Mouse (Mus musculus): ENCODE results near the gene Ppp6r1. TPM values are rescaled to one million over a fixed set of nuclear protein-coding genes. Genes with fewer than 3 reads are reported as not detected.

Ppp6r1 gene
- total and polyA plus RNA-seq, 2 experiments from 2014 or later, result 10.1 to 131 TPM

DNA sequence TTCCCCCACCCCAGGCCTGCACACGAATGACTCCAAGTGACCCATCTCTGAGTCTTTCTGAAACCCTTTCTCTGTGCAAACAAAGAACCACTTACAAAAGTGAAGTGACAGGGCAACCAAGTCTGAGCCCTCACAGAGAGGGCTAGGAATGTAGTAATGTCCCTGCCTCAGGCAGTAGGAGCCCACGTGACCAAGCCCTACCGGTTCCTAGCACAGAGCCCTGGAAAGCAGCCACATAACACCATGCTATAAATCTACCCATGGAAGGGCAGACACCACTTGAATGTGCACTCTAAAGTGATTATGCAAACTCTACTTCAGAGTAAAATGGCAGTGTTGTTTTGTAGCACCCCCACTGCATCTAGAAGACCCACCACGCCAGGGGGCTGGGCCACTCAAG is 13.1 kb upstream of the Ppp6r1 start:
- ATAC-seq (ENCODE audit: low FRiP score) (no peak), DNase-seq (ENCODE audit: low spot score) (no peak)
- H3K36me3 ChIP-seq (ENCODE audit: insufficient read depth, low read length), result peaks cover 42% of the 10 kb centered on the region

DNA sequence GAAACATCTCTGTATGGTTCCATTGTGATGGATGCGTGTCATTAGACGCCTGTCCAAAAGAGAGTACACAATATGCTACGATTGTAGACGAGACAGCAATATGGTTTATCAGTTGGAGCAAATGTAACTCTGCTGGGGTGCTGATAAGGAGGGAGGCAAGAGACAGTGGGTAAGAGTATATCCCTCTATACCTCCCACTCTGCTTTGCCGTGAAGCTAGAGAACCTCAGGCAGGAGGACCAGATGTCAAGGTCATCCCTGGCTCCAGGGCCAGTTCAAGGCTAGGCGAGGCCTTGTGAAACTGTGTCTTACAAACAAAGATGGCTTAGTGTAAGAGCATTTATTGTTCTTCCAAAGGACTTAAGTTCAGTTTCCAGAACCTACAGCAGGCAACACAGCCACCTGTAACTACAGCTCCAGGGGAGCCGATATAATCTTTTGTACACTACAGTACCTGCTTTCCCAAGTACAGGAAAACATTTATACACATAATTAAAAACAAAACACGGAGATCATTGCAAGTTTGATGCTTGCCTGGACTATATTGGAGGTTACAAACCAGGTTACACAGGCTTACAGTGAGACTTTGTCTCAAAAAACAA is 11.9 kb upstream of the Ppp6r1 start:
- ATAC-seq (ENCODE audit: low FRiP score) (no peak), DNase-seq (ENCODE audit: low spot score) (no peak)
- Histone ChIP-seq H3K4me3 (ENCODE audit: low read depth, low read length) (no peak overlapping the region), H3K9me3 (ENCODE audit: low read length) (no peaks in the 10 kb centered on the region), H3K4me2 (ENCODE audit: low read depth, low read length, poor library complexity, severe bottlenecking) (no peak overlapping the region), H3K27ac (ENCODE audit: low read depth, low read length) (no peak overlapping the region), H3K4me1 (ENCODE audit: insufficient read depth, low read length) (no peaks in the 10 kb centered on the region), H3K36me3 (ENCODE audit: insufficient read depth, low read length) (peaks cover 44% of the 10 kb centered on the region), H3K27me3 (ENCODE audit: insufficient read depth, low read length) (no peaks in the 10 kb centered on the region), H3K9ac (replicated peaks; ENCODE audit: low read length, poor library complexity, severe bottlenecking) (no peak overlapping the region)
- no peak for TF ChIP-seq CTCF (IDR thresholded peaks at IDR 0.05)
- WGBS, result 95% methylated on average over 8 of the region's 8 CpGs

More for the DNA sequence above, 13.1 kb upstream of the Ppp6r1 start:
- 80% methylated on average over 4 of the region's 4 CpGs for WGBS
- Histone ChIP-seq H3K9me3 (ENCODE audit: low read length) (no peaks in the 10 kb centered on the region), H3K27ac (ENCODE audit: low read depth, low read length) (no peak overlapping the region), H3K4me1 (ENCODE audit: insufficient read depth, low read length) (no peaks in the 10 kb centered on the region), H3K4me3 (ENCODE audit: low read depth, low read length) (no peak overlapping the region), H3K27me3 (ENCODE audit: insufficient read depth, low read length) (no peaks in the 10 kb centered on the region), H3K9ac (replicated peaks; ENCODE audit: low read length, poor library complexity, severe bottlenecking) (no peak overlapping the region), H3K4me2 (ENCODE audit: low read depth, low read length, poor library complexity, severe bottlenecking) (no peak overlapping the region)
- no peak for TF ChIP-seq CTCF (IDR thresholded peaks at IDR 0.05)

DNA sequence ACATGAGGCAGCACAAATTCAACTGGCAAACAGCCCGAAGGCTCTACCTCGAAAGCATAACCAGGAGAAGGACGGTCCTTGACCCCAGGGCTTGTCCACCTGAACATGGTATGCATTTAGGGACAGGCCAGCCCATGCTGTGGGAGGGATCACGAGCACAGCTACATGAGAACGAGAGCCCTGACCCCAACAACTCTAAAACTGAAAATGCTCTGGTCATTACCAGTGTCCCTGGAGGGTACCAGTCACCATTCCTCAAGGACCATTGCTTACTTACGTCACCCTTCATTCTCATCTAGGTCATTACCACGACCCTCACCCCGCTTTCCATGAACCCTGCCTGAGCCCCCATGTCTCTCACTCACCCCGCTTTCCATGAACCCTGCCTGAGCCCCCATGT is 10.3 kb upstream of the Ppp6r1 start:
- no peak for ATAC-seq (ENCODE audit: low FRiP score)
- WGBS, result 97% methylated on average over 9 of the region's 9 CpGs
- DNase-seq (ENCODE audit: low spot score), result no peak
- Histone ChIP-seq H3K9ac (replicated peaks; ENCODE audit: low read length, poor library complexity, severe bottlenecking) (no peak overlapping the region), H3K36me3 (ENCODE audit: insufficient read depth, low read length) (peaks cover 44% of the 10 kb centered on the region), H3K4me1 (ENCODE audit: insufficient read depth, low read length) (no peaks in the 10 kb centered on the region), H3K4me2 (ENCODE audit: low read depth, low read length, poor library complexity, severe bottlenecking) (no peak overlapping the region), H3K27me3 (ENCODE audit: insufficient read depth, low read length) (no peaks in the 10 kb centered on the region), H3K27ac (ENCODE audit: low read depth, low read length) (no peak overlapping the region), H3K9me3 (ENCODE audit: low read length) (no peaks in the 10 kb centered on the region), H3K4me3 (ENCODE audit: low read depth, low read length) (no peak overlapping the region)
- no peak for TF ChIP-seq CTCF (IDR thresholded peaks at IDR 0.05)

DNA sequence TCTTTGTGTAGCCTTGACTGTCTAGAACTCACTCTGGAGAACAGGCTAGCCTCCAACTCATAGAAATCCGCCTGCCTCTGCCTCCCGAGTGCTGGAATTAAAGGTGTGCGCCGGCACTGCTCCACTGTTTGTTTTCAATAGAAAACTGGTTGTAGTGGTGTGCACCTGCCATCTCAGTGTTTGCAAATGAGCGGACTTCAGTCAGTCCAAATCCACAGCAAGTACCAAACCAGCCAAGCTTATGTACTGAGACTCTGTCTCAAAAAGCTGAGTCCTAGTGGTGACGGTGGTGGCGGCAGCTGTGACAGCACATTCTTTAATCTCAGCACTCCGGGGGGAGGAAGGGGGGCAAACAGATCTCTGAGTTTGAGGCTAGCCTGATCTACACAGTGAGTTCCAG is 9.7 kb upstream of the Ppp6r1 start:
- WGBS, result 93% methylated on average over 8 of the region's 8 CpGs
- Histone ChIP-seq H3K27me3 (ENCODE audit: insufficient read depth, low read length) (no peaks in the 10 kb centered on the region), H3K9me3 (ENCODE audit: low read length) (no peaks in the 10 kb centered on the region), H3K36me3 (ENCODE audit: insufficient read depth, low read length) (peaks cover 44% of the 10 kb centered on the region), H3K4me1 (ENCODE audit: insufficient read depth, low read length) (no peaks in the 10 kb centered on the region), H3K27ac (ENCODE audit: low read depth, low read length) (no peak overlapping the region), H3K4me3 (ENCODE audit: low read depth, low read length) (no peak overlapping the region), H3K9ac (replicated peaks; ENCODE audit: low read length, poor library complexity, severe bottlenecking) (no peak overlapping the region), H3K4me2 (ENCODE audit: low read depth, low read length, poor library complexity, severe bottlenecking) (no peak overlapping the region)
- ATAC-seq (ENCODE audit: low FRiP score) (no peak), DNase-seq (ENCODE audit: low spot score) (no peak)
- no peak for TF ChIP-seq CTCF (IDR thresholded peaks at IDR 0.05)

DNA sequence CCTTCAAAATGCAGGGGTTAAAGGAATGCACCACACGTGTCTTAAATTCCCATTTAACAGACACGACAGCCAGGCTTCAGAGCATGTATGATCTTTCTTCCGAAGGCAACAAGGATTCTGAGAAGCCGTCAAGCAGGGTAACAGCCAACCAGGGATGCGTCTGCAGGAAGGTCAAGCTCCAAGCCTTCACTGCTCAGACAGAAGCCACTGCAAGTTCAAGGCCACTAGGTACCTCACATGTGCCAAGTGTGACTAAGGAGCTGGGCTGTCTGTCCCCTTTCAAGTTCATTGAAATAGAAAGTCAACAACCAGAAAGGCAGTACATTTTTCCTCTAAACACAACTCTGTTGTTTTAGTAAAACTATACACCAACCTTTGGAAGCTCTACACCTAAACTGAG is 8.1 kb upstream of the Ppp6r1 start:
- Histone ChIP-seq H3K36me3 (ENCODE audit: insufficient read depth, low read length) (peaks cover 48% of the 10 kb centered on the region), H3K4me1 (ENCODE audit: insufficient read depth, low read length) (no peaks in the 10 kb centered on the region), H3K27ac (ENCODE audit: low read depth, low read length) (no peak overlapping the region), H3K27me3 (ENCODE audit: insufficient read depth, low read length) (no peaks in the 10 kb centered on the region), H3K4me3 (ENCODE audit: low read depth, low read length) (no peak overlapping the region), H3K4me2 (ENCODE audit: low read depth, low read length, poor library complexity, severe bottlenecking) (no peak overlapping the region), H3K9ac (replicated peaks; ENCODE audit: low read length, poor library complexity, severe bottlenecking) (no peak overlapping the region), H3K9me3 (ENCODE audit: low read length) (no peaks in the 10 kb centered on the region)
- ATAC-seq (ENCODE audit: low FRiP score), result no peak
- DNase-seq (ENCODE audit: low spot score), result no peak
- TF ChIP-seq CTCF (IDR thresholded peaks at IDR 0.05), result no peak
- 97% methylated on average over 5 of the region's 5 CpGs for WGBS

DNA sequence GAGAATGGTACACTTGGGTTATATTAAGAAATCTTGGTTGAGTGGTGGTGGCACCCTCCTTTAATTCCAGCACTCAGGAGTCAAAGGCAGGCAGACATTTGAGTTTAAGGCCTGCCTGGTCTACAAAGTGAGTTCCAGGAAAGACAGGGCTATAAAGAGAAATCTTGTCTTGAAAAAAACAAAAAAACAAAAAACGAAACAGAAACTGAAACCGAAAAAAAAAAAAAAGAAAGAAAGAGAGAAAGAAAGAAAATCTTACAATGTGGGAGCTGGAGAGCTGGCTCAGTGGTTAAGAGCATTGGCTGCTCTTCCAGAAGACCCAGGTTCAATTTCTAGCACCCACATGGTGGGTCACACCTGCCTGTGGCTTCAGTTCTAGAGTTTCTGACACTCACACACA is 4.9 kb upstream of the Ppp6r1 start:
- Histone ChIP-seq H3K36me3 (ENCODE audit: insufficient read depth, low read length) (peaks cover 27% of the 10 kb centered on the region), H3K9ac (replicated peaks; ENCODE audit: low read length, poor library complexity, severe bottlenecking) (no peak overlapping the region), H3K27me3 (ENCODE audit: insufficient read depth, low read length) (no peaks in the 10 kb centered on the region), H3K9me3 (ENCODE audit: low read length) (no peaks in the 10 kb centered on the region), H3K4me3 (ENCODE audit: low read depth, low read length) (no peak overlapping the region), H3K4me1 (ENCODE audit: insufficient read depth, low read length) (peaks cover 4% of the 10 kb centered on the region; the same call in 1 of the 2 replicates), H3K27ac (ENCODE audit: low read depth, low read length) (no peak overlapping the region), H3K4me2 (ENCODE audit: low read depth, low read length, poor library complexity, severe bottlenecking) (no peak overlapping the region)
- WGBS, result 85% methylated on average over 2 of the region's 2 CpGs
- TF ChIP-seq CTCF (IDR thresholded peaks at IDR 0.05), result no peak
- ATAC-seq (ENCODE audit: low FRiP score) (no peak), DNase-seq (ENCODE audit: low spot score) (no peak)

All from midbrain, postnatal 0 days (tissue).